Mouse (Mus musculus) forebrain, embryonic 13.5 days (tissue): Measurements from ENCODE around the gene Pgf. TPM values are rescaled to one million over a fixed set of nuclear protein-coding genes. Genes with fewer than 3 reads are reported as not detected.

ENCODE experiments used
- ATAC-seq: fragments of 200-750 bp; cut with Nextera tagmentation; 2 replicates; pipeline ENCODE4 v1.8.0; 2017
- H3K27ac ChIP-seq: fragments of 300-500 bp; sonication (generic); 2 replicates; pipeline ENCODE4 v1.5.1; 2015; ENCODE audit warnings: inconsistent platforms, mild to moderate bottlenecking, moderate library complexity
- H3K27me3 ChIP-seq: fragments of 300-500 bp; sonication (generic); 2 replicates; pipeline ENCODE4 v1.6.1; 2015; ENCODE audit warnings: mild to moderate bottlenecking, inconsistent platforms
- H3K36me3 ChIP-seq: fragments of 300-500 bp; sonication (generic); 2 replicates; pipeline ENCODE4 v1.6.1; 2015; ENCODE audit warnings: mild to moderate bottlenecking, inconsistent platforms; ENCODE audit not compliant: poor library complexity, severe bottlenecking
- H3K4me1 ChIP-seq: fragments of 300-500 bp; sonication (generic); 2 replicates; pipeline ENCODE4 v1.6.1; 2015; ENCODE audit warnings: inconsistent platforms
- H3K4me2 ChIP-seq: fragments of 300-500 bp; sonication (generic); 2 replicates; pipeline ENCODE4 v1.6.1; 2015; ENCODE audit warnings: inconsistent platforms, mild to moderate bottlenecking, moderate library complexity
- H3K4me3 ChIP-seq: fragments of 300-500 bp; sonication (generic); 2 replicates; pipeline ENCODE4 v1.5.1; 2015; ENCODE audit warnings: mild to moderate bottlenecking, inconsistent platforms
- H3K9ac ChIP-seq: fragments of 300-500 bp; sonication (generic); 2 replicates; pipeline ENCODE4 v1.6.1; 2015; ENCODE audit warnings: mild to moderate bottlenecking, inconsistent platforms
- H3K9me3 ChIP-seq: fragments of 300-500 bp; sonication (generic); replicated peaks from 2 replicates; pipeline ENCODE4 v1.6.1; 2016; ENCODE audit warnings: inconsistent platforms
- WGBS: fragments of 180-500 bp; shearing (Covaris S2); methylation state at CpG from one replicate; pipeline ENCODE4 v1.1.7; 2015; 5-methylcytosine and 5-hydroxymethylcytosine counted together
- polyA plus RNA-seq: library from polyadenylated mRNA; unstranded; fragments of >200 nt; fragmentation: Nextera tagmentation; extraction: Ambion mirVana; gene quantifications from 2 replicates; pipeline ENCODE4 v1.2.1, GENCODE M21; 2015

The Pgf gene
- polyA plus RNA-seq, 1 experiment from 2014 or later: 7.0 TPM

DNA sequence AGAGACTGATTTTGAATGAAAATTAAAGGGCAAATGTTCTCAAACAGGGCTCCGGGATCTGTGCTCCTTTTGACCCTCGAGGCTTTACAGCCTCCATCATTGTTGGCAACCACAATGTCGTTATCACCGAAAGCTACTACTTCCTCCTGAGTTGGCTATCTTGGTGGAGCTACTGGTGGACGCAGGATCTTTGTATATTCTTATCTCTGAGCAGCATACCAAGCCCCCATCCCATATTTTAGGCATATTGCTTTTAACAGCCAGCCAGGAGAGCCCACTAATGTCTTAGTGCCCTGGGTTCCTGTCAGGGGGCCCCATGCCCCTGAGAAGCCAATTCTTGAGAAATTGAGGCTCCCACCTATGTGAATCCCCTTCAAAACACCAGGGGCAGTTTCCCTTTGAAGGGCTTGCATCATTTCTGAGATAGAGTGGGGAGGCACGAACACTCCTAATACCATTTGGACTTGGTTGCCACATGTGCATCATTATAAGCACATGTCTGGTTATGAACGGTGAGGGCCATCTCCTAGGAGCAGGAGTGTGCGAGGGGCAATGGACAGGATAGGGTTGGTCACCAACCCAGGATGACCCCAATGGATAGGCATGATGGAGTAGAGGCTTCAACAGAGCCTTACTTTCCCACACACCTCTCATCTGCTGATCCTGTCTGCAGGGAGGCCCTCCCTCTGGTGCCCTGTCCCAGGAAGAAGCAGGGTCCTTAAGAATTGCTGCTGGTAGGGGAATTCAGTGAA lies 43.4 kb downstream of the Pgf start:
- H3K9me3 ChIP-seq: no peaks in the 10 kb centered on the region
- ATAC-seq: no peak

GRCm38 (mm10) chr12:85131361-85131760 lies 46.2 kb downstream of the Pgf start:
- no peak for ATAC-seq
- Histone ChIP-seq H3K4me2 (no peak overlapping the region), H3K36me3 (peaks cover 90% of the 10 kb centered on the region), H3K27ac (no peak overlapping the region), H3K4me1 (no peaks in the 10 kb centered on the region), H3K4me3 (no peak overlapping the region), H3K9me3 (no peaks in the 10 kb centered on the region), H3K27me3 (no peaks in the 10 kb centered on the region), H3K9ac (no peak overlapping the region)
- 91% methylated on average over 6 of the region's 6 CpGs for WGBS

More for the DNA sequence above, 43.4 kb downstream of the Pgf start:
- H3K27me3 ChIP-seq: no peaks in the 10 kb centered on the region
- no peak overlapping the region for H3K27ac ChIP-seq
- H3K9ac ChIP-seq: no peak overlapping the region
- H3K4me3 ChIP-seq: no peak overlapping the region
- peaks cover 64% of the 10 kb centered on the region for H3K36me3 ChIP-seq
- 93% methylated on average over 8 of the region's 8 CpGs for WGBS
- H3K4me1 ChIP-seq: no peaks in the 10 kb centered on the region
- no peak overlapping the region for H3K4me2 ChIP-seq

DNA sequence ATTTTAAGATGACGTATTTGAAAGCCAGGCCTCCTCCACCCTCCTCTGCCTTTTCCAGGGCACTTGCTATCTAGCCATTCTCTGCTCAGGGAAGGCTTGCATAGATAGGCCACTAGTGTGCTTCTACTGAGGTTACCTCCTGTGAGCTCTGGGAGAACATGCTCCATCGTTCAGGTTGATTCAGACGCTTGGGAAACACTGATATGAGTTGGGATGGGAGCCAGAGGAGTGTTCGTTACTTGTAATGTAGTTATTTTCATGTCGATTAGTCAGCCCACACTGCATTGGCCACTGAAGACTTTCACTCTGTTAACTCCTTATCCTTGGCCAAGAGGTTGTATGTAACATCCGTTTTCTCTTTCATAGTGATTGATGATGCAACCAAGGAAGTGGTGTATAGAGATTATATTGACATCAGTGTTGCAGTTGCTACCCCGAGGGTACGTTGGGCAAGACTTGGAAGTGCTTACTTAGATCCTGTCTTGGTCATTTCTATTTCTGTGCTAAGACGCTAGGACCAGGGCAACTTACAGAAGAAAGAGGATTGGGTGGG lies 48.1 kb downstream of the Pgf start:
- 95% methylated on average over 9 of the region's 9 CpGs for WGBS
- no peak overlapping the region for H3K27ac ChIP-seq
- H3K4me1 ChIP-seq: no peaks in the 10 kb centered on the region
- H3K27me3 ChIP-seq: no peaks in the 10 kb centered on the region
- H3K36me3 ChIP-seq: peaks cover 89% of the 10 kb centered on the region
- H3K4me2 ChIP-seq: no peak overlapping the region
- H3K9me3 ChIP-seq: no peaks in the 10 kb centered on the region
- H3K4me3 ChIP-seq: no peak overlapping the region
- H3K9ac ChIP-seq: no peak overlapping the region
- no peak for ATAC-seq

GRCm38 (mm10) chr12:85126986-85127603 lies 50.5 kb downstream of the Pgf start:
- Histone ChIP-seq H3K27ac (no peak overlapping the region), H3K27me3 (no peaks in the 10 kb centered on the region), H3K4me1 (no peaks in the 10 kb centered on the region), H3K4me3 (no peak overlapping the region), H3K9me3 (no peaks in the 10 kb centered on the region), H3K36me3 (peaks cover 89% of the 10 kb centered on the region), H3K4me2 (no peak overlapping the region), H3K9ac (no peak overlapping the region)
- no peak for ATAC-seq
- WGBS: 85% methylated on average over 8 of the region's 8 CpGs

GRCm38 (mm10) chr12:85124751-85125150 lies 52.8 kb downstream of the Pgf start:
- no peak overlapping the region for H3K4me2 ChIP-seq
- 0 out of 2 replicates have a peak, but pooled peaks cover 3% of the 10 kb centered on the region for H3K4me1 ChIP-seq
- H3K27me3 ChIP-seq: no peaks in the 10 kb centered on the region
- peaks cover 92% of the 10 kb centered on the region for H3K36me3 ChIP-seq
- no peak for ATAC-seq
- no peak overlapping the region for H3K4me3 ChIP-seq
- H3K27ac ChIP-seq: no peak overlapping the region
- WGBS: 94% methylated on average over 5 of the region's 5 CpGs
- H3K9ac ChIP-seq: no peak overlapping the region
- no peaks in the 10 kb centered on the region for H3K9me3 ChIP-seq

GRCm38 (mm10) chr12:85123645-85124044 lies 53.9 kb downstream of the Pgf start:
- ATAC-seq: no peak
- Histone ChIP-seq H3K27ac (no peak overlapping the region), H3K9ac (no peak overlapping the region), H3K36me3 (peaks cover 94% of the 10 kb centered on the region), H3K9me3 (no peaks in the 10 kb centered on the region), H3K27me3 (no peaks in the 10 kb centered on the region), H3K4me3 (no peak overlapping the region), H3K4me1 (0 out of 2 replicates have a peak, but pooled peaks cover 3% of the 10 kb centered on the region), H3K4me2 (no peak overlapping the region)
- 95% methylated on average over 11 of the region's 11 CpGs for WGBS

DNA sequence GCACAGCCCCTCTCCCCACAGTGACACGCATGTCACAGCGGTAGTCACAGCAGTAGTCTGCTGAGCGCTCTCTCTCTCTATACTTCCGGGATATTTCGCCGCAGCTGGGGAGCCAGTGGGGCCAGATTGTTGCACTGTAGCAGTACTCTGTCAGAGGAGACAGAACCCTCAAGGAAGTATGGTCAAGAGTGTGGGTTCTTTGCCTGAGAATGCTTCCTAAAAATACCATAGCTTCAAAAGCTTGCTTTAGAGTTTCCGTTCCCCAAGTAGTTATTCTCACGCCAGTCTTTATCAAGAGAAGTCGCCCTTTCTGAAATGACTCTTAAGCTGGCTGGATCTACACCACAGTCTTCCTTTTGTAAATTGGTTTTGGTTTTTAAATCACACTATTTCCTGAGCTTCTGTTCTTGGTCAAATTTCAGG lies 54.5 kb downstream of the Pgf start:
- no peak for ATAC-seq
- WGBS: 91% methylated on average over 9 of the region's 9 CpGs
- H3K36me3 ChIP-seq: peaks cover 94% of the 10 kb centered on the region

DNA sequence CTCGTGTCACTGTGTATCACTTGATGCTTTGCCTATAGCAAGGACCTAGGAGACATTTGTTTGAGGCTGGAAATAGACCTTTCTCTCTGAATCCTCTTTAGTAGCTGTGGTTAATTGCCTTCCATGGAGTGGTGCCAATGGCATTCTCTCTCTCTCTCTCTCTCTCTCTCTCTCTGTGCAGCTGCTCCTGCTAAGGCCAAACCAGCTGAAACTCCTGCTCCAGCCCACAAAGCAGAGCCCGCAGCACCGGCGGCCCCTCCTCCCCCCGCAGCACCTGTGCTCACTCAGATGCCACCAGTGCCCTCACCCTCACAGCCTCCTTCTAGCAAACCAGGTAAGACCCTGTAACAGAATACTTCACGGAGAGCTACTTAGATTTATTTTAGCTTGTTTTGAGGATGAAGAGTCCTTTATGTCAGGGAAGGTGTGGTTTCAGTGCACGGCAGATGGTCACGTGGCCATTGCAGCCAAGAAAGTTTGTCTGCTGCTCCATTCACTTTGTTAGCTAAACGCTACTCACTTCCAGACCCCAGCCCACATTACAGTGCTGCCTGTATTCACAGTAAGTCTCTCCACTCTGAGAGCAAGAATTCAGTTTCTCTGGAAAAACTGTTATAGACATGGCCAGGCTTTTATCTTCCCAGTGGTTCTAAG lies 55.7 kb downstream of the Pgf start:
- 86% methylated on average over 9 of the region's 9 CpGs for WGBS
- no peaks in the 10 kb centered on the region for H3K27me3 ChIP-seq

More for the DNA sequence above, 54.5 kb downstream of the Pgf start:
- no peak overlapping the region for H3K9ac ChIP-seq
- no peaks in the 10 kb centered on the region for H3K27me3 ChIP-seq
- no peaks in the 10 kb centered on the region for H3K9me3 ChIP-seq
- no peak overlapping the region for H3K4me2 ChIP-seq
- H3K4me1 ChIP-seq: 0 out of 2 replicates have a peak, but pooled peaks cover 3% of the 10 kb centered on the region
- no peak overlapping the region for H3K4me3 ChIP-seq
- no peak overlapping the region for H3K27ac ChIP-seq

More for the DNA sequence above, 55.7 kb downstream of the Pgf start:
- H3K4me3 ChIP-seq: no peak overlapping the region
- H3K27ac ChIP-seq: peak overlapping the region; percentile 15; the same call in 1 of the 2 replicates
- no peak overlapping the region for H3K4me2 ChIP-seq
- H3K9ac ChIP-seq: no peak overlapping the region
- no peaks in the 10 kb centered on the region for H3K9me3 ChIP-seq
- H3K4me1 ChIP-seq: 0 out of 2 replicates have a peak, but pooled peaks cover 3% of the 10 kb centered on the region
- H3K36me3 ChIP-seq: peaks cover 84% of the 10 kb centered on the region
- no peak for ATAC-seq

Other genes starting within 250 kb of the Pgf start
- 146 and 167 TPM in 2 replicates for gene Fcf1, start 206.9 kb downstream of the Pgf start, polyA plus RNA-seq
- 22.1 and 26.7 TPM in 2 replicates for gene Arel1, start 206.9 kb downstream of the Pgf start, polyA plus RNA-seq
- gene Ylpm1, start 181.5 kb downstream of the Pgf start, polyA plus RNA-seq: 41.6 and 45.1 TPM in 2 replicates
- gene Prox2, start 67.0 kb downstream of the Pgf start, polyA plus RNA-seq: 2.4 and 2.7 TPM in 2 replicates
- gene Dlst, start 67.0 kb downstream of the Pgf start, polyA plus RNA-seq: 94.2 and 109 TPM in 2 replicates
- 8.6 and 12.2 TPM in 2 replicates for gene Rps6kl1, start 26.5 kb downstream of the Pgf start, polyA plus RNA-seq
- 93.1 and 100 TPM in 2 replicates for gene Eif2b2, start 41.7 kb upstream of the Pgf start, polyA plus RNA-seq
- 7.5 and 9.8 TPM in 2 replicates for gene Mlh3, start 92.8 kb upstream of the Pgf start, polyA plus RNA-seq
- 69.2 and 75.7 TPM in 2 replicates for gene Acyp1, start 110.6 kb upstream of the Pgf start, polyA plus RNA-seq
- 1.0 and 1.4 TPM in 2 replicates for gene Zc2hc1c, start 110.8 kb upstream of the Pgf start, polyA plus RNA-seq
- gene Nek9, start 161.6 kb upstream of the Pgf start, polyA plus RNA-seq: 13.4 and 15.6 TPM in 2 replicates
- gene Tmed10, start 197.1 kb upstream of the Pgf start, polyA plus RNA-seq: 173 and 187 TPM in 2 replicates